Mouse (Mus musculus) brain, embryonic 14.5 days (tissue): ENCODE results near the gene Epm2aip1.

ENCODE experiments used
- CTCF ChIP-seq: fragments of 200-500 bp; IDR thresholded peaks from 2 replicates; pipeline ENCODE4 v1.5.1; 2012; ENCODE audit warnings: inconsistent platforms, mild to moderate bottlenecking, moderate library complexity, borderline replicate concordance; ENCODE audit not compliant: insufficient read depth, insufficient read length; ENCODE audit errors: extremely low read depth
- POLR2A ChIP-seq: fragments of 200-500 bp; IDR thresholded peaks from 2 replicates; pipeline ENCODE4 v1.6.1; 2012; ENCODE audit warnings: mild to moderate bottlenecking, inconsistent platforms, borderline replicate concordance; ENCODE audit not compliant: poor library complexity, insufficient read depth, insufficient read length, severe bottlenecking; ENCODE audit errors: extremely low read depth

- TF ChIP-seq POLR2A (no peak), CTCF (no peak)
These were observed 10.4 kb upstream of the Epm2aip1 start for GRCm38 (mm10) chr9:111261356-111261755.
